Mouse (Mus musculus) erythroid progenitor cell, adult 5-6 weeks (primary cell): ENCODE results near the gene Rln3. TPM values are rescaled to one million over a fixed set of nuclear protein-coding genes. Genes with fewer than 3 reads are reported as not detected.

Source experiments
- ATAC-seq: replicated peaks from 2 replicates; pipeline ENCODE4 v1.8.0; 2016; ENCODE audit warnings: moderate number of reproducible peaks, mild to moderate bottlenecking, moderate TSS enrichment, inconsistent platforms; ENCODE audit not compliant: poor library complexity, low FRiP score, severe bottlenecking
- total RNA-seq, 2 experiments: library from RNA; stranded (forward) in 1 of 2; stranded (reverse) in 1 of 2; fragments of 150-400 nt in 1 of 2; fragments of 186-747, 209-891 nt in 1 of 2; gene quantifications; 2 replicates each; pipeline versions ENCODE4 v1.2.3 to v1.2.4; 2015 to 2017; ENCODE audit warnings: low replicate concordance in 2 of 2

The Rln3 gene
- total RNA-seq, 2 experiments from 2014 or later: not detected

DNA sequence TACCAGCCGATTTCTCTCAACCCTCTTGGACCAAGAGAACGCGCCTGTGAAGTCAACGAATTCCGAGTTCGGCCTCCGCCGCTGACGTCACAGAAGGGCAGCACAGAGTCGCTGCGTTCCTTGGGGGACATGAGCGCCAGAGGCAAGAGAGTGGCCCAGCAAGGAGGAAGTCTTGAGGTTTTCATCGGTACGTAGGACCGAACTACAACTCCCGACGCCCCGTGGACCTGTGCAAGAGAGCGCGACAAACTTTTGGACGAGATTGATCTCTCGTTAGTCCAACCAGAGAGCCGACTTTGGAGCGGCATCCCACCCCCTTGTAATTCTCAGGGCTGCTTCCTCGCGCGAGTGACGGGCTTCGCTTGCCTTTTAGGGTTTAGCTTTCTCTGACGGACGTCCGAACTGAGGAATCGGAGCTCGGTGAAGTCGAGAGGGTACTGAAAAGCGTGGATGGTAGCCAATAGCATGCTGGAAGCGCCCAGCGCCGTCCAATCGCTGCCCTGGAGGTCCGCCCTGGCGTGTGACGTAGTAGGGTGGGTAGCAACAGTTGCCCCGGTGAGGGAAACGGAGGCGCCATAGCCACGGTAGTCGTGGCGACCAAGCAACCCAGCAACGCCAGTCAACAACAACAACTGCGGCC is 21.6 kb upstream of the Rln3 start, which contains the start of gene Rfx1:
Gene Rfx1, plus strand, starts transcription at position 544 of the 640 bp plus-strand sequence.
- ATAC-seq: peak; percentile 91

DNA sequence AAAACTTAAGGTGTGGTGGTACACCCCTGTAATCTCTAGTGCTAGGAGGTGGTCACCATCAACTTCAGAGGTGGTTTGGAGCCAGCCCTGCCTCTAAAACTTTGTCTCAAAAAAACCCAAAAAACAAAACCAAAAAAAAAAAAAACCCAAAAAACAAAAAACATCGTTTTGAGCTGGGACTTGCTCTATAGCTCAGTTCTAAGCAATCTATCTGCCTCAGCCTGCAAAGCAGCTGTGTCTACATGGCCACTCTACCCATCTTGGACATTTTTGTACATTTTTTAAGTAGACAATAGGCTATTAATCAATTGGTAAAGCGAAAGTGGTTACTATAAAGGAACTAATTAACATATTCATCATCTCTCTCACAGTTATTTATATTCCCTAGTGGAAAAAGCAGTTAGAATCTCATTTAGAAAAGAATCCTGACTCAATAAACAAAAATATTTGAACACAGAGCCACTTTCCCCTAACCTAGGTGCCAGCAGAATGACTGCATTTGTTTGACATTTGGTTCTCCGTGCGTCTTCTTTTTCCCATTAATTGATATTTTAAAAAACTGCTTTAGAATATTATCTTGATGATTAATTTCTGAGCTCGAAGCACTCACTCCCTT is 20.8 kb upstream of the Rln3 start:
- no peak for ATAC-seq

DNA sequence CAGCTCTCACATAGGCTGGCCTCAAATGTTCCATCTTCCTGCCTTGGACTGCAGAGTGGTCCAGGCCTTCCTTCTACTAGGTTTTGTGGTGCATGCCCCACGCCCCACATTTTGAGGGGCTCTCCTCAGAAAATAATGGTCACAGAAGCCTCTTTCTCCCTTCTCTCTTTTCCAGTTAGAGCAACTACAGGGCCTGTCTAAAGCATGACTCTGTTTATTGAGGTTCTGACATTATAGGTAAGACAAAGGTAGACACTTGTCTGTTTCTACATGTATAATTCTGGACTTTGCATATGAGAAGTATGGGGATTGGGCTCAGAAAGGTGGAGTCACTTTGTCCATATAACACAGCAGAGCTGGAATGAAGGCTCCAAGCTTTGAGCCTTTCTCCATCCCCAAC is 20.2 kb upstream of the Rln3 start, which contains the start of gene Gm10643:
Gene Gm10643, minus strand, starts transcription at position 101 of the 400 bp plus-strand sequence.
- no peak for ATAC-seq

DNA sequence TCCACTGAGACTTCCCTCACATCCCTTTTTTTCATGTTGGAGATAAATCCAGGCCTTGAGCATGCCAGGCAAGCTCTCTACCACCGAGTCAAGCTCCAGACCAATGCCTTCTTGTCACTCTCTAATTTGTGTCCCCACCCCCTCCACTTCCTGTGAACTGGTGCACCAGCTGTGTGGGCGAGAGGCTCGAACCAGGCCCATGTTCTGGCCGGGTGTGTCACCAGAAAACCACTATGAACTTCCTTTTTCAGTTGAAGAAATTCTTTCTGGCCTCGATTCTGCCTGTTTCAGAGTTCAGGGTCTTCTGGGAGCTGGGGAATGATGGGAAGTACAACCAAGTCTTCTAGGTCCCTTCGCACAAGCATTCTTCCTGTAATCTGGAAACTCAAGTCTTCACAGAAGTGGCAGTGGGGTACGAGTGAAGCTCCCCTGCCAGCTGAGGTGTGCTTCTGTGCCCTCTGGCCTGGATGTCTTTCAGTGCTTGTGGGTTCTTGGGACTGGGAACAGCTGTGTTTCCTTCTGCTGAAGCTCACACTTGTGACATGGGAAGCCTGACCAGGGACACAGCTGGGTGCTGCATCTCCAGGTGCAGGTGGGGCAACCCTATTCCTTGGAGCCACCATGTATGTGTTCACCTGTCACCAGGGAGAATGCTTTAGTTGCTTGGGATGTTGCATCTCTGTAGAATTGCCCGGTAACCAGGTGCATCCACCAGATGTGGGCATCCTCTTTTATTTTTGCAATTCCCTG is 19.2 kb upstream of the Rln3 start:
- no peak for ATAC-seq

DNA sequence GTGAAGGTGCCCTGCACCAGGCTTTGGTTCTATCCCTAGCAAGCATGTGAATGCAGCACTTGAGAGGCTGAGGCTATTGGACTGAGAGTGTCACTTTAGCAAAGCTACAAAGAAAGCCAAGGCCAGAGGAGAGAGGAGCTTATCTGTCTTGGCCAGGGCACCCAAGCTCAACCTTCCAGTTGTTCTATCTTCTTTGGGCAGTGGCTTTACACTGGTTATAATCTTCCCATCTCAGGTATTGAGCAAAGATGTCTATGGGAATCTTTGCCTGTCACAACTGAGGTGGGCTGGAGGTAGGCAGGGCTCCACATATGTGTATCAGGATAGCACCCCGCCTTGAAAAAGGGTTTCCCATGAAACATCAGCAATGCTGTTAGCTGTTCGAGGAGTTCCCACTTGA is 15.4 kb upstream of the Rln3 start:
- no peak for ATAC-seq

DNA sequence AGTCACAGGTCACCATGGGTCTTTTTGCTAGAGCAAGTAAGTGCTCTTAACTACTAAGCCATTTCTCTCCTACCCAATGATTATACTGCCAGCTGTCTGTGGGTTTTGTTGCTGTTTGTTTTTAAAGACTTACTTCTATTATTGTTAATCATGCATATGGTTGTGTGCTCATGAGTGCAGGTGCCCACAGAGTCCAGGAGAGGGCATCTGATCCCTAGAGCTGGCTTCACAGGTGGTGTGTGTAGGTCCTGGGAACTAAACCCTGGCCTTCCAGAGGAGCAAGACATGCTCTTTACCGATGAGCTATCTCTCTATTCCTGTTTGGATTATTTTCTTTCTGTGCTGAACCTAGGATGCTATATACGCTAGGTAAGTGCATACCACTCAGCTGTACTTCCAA is 14.4 kb upstream of the Rln3 start:
- no peak for ATAC-seq

DNA sequence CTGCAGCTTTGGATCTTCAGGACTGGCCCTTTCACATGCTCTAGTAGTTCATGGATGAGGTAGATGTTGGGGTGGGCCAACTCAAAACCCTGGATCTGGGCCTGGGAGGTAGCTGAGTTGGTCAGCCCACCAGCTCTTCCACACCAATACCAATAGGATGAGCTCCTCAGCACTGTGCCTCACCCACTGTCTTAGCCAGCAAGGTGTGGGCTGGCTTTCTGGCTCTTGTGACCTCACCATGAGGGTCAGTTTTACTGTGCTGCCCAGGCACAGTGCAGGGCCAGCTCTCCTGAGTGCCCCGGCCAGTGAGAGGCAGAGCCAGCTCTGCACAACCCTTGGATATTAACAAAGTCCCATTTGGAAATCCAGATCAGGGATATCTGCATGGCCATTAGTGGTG is 13.0 kb upstream of the Rln3 start:
- no peak for ATAC-seq

DNA sequence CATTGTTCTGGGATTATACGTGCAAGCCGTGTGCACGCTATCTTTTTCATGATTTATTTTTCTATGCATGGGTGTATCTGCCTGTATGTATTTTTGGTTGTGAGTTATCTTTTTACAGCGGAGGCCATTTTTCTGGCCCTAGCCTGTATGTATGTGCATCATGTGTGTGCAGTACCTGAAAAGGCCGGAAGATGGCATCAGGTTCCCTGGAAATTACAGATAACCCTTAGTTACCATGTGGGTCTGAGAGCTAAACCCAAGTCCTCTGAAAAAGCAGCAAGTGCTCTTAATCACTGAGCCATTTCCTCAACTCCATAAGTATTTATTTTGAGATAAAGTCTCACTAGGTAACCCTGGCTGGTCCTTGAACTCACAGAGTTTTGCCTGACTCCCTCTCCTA is 8.4 kb upstream of the Rln3 start:
- no peak for ATAC-seq

DNA sequence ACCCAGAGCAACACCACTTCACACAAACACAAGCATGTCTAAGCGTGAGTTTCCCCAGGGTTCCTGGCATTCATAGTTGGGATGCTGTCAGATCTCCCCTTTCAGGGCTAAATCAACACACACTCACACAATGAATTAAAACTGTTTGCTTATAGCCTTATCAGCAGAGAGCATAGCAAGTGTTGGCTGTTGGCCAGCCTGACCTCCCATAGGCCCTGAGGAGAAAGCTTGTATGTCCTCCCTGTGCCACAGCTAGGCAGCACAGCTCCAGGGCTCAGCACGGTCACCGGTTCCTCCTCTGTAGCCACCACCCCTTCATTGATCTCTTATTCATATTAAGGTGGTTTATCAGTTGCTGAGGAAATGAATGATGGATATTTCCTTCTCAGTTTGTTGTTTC is 7.9 kb upstream of the Rln3 start:
- peak; percentile 41; the same call in 1 of the 2 replicates for ATAC-seq

DNA sequence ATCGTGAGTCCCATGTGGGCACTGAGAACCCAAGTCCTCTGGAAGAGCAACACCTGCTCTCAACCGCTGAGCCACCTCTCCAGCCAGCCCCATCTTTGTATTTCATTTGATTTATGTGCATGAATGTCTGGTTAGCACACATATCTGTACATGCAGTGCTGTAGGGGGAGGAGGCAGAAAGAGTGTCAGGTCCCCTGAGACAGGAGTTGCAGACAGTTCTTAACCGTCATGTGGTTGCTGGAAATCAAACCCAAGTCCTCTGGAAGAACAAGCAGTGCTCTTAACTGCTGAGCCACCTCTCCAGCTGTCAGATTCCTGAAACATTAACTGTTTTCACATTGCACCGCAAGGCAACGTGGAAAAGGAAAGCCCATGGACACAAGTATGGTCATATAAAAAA is 3.4 kb upstream of the Rln3 start:
- ATAC-seq: no peak

DNA sequence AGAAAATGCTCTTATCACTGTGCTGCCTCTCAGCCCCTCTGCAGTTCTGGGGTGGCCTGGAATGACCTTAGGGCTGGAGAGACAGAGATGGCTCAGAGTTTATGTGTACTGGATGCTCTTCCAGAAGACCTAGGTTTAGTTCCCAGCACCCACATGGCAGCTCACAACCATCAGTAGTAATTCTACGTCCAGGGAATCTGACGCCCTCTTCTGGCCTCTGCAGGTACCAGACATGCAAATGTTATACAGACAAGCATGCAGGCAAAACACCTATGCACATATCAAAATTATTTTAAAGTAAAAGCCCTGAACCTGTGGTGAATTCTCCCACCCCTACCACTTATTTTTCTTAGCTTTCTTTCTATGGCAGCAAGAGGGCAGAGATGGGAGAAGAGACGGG is 1.7 kb upstream of the Rln3 start:
- ATAC-seq: no peak

DNA sequence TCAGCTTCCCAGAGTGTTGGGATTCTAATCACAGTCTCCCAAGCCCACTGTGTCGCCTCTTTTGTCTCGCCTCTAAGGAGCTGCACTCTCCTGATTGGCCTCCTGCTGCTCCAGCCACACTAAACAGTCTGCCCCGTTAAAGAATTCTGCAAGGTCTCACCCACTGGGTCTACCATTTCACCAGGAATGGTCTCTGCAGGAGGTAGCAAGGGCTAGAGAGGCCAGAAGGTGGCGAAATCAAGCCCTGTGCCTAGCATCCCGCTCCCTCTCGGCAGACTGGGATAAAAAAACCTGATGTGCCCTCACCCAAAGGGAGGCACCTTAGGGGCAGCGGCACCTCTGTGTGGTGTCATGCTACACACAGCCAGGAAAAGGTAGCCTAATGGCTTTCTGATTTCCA is 697 bp downstream of the Rln3 start:
- ATAC-seq: no peak

DNA sequence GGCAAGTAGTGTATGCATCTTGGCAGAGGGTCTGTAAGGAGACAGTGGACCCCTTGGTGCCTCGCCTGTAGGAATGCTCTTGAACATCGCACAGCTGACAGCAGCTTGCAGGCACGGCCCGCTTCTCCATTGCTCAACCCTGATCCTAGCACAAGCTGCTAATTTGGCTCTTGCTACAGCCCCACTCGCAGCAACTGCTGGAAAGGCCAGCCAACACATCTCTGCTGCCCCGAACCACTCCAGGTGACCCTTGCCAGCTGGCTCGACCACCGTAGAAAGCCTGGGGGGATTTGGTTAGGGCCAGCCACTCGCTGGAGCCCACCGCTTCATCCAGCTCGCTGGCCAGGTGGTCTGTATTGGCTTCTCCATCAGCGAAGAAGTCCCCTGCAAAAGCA is 1.9 kb downstream of the Rln3 start:
- no peak for ATAC-seq

DNA sequence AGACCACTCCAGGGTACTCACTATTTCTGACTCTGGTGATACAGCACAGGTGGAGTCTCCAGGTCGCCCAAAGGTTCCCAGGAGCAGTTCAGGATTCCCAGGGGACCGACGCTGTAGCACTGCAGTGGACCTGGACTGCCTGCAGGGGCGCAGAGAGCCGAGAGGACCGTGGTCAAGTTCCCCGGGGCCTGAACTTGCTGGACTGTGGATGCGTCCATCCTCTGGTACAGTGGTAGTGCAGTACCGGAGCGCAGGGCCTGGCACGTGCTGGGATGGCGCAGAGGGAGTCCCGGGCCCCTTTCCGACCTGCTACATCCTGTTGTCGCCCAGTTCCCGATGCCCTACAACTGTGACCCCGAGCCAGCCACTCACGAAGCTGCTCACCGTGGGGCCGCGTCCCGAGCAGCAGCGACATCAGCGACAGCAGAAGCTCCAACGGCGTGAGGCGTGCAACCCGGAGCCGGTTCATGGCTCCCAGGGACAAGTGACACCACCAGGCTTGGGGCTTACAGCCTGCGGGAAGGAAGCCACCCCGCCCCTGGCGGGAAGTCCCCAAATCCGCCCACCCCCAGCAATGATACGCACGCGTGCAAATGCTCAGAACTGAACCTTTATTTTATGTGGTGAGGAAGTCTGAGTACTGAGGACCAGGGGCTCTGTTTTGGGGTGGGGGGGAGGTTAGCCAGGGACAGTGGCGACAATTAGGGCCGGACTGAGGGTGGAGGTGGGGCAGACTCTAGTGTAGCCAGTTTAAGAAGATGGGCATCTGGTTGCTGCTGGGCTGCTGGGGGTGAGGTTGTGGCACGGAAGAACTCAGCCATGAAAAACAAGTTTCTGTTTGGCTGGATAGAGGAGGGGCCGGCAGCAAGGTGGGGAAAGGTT is 2.5 kb downstream of the Rln3 start, which contains the start of gene Il27ra:
Gene Il27ra, minus strand, starts transcription at position 524 of the 882 bp plus-strand sequence.
- ATAC-seq: peak; percentile 56; the same call in 1 of the 2 replicates

DNA sequence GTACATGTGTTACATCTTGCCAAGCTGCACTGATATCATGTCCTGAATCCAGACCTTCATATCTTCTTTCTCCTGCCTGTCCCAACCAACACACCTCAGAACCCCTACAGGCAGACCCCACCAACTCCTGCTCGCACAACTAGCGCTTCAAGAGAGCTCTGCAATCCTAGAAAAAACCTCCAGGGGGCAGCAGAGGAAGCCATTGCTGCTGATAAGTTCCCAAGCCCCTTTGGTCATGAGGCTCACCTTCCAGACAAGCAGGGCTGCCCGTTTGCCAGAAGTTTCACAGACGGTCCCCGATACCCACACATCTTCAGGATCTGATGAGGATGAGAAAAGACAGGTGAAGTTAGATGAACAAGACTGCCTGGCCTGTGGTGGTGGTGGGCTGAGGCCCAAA is 5.8 kb downstream of the Rln3 start:
- ATAC-seq: 0 out of 2 replicates have a peak, but pooled peaks have one; percentile 40

DNA sequence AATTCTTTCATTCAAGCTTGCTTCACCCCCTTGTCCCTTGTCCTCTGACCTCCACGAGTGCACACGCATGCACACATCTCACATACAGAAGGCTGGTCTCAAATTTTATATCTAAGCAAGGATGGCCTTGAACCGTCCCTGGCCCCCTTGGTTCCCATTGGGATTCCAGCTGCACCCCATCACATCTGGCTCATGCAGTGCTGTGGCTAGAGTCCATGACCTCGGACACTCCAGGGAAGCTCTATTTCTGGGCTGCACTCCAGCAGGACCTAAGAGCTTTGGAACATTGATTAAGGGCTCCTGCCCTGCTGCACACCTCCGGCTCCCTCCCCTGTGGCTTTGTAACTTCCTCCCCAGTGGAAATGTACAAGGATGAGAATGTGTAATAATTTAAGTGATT is 6.8 kb downstream of the Rln3 start:
- no peak for ATAC-seq

DNA sequence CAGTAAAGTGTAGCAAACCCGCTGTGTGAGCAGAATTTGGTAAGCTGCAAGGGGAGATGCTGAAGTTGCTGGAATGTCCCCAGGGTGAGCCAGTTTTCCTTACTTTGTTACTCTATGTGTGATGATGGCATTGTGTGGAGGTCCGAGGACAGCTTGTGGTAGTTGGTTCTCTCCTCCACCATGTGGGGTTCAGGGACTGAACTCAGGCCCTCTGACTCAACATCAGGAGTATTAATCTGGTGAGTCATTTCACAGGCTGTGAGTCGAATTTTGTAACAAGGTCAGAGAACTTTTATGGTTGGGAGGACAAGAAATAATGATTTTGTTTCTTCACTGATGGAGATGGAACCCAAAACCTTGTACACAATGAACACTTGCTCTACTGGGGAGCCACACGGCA is 12.0 kb downstream of the Rln3 start:
- ATAC-seq: no peak

DNA sequence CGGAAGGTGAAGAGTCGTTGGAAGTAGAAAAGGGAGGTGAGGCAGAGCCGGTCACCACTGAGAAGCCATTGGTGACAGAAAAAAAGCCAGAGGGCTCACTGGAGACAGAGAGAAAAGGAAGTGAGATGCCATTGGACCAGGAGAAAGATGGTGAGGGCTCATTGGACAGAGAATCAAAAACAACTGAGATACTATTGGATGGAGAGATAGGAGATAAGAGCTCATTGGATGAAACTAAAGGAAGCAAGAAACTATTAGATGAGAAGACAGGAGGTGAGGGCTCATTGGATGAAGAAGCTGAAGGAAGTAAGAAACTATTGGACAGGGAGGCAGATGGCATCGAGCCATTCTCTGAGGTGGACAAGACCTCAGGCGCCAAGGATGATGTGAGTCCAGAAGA is 15.5 kb downstream of the Rln3 start:
- no peak for ATAC-seq

DNA sequence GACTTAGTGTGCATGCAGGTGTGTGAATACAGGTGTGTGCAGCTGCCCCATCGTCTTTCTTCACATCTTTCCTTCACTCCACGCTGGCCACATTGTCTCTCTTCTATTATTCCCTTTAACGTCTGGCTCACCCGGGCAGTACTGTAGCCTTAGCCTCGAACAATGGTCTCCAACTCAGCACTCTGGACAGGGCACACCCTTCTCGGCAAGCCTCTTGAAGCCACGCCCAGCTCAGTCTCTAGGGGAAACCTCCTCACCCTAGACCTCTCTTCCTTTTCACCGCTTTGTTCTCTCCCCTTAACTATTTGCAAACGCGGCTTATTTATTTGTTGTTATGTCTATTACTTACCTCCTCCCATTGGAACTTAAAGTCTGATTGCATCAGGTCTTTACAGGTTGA is 17.4 kb downstream of the Rln3 start:
- no peak for ATAC-seq

DNA sequence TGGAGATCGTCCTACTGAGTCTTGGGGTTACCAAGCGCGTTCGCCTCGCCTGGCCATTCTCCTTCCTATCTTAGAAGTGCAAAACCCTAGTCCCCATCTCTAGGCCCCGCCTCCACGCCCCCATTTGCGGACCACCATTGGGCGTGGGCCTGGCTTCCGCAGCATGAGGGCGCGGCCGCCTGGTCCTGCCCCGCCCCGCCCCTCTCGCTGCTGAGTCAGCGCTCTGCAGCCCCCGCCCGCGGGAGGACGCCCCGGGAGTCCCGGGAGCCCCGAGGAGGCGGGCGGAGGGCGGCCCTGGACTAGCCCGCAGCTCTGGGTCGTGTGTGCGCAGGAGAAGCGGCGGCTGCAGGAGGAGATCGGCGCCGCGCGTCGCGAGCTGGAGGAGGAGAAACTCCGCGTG is 18.9 kb downstream of the Rln3 start:
- no peak for ATAC-seq
